Mouse (Mus musculus): ENCODE data around the gene Plekhj1.

DNA sequence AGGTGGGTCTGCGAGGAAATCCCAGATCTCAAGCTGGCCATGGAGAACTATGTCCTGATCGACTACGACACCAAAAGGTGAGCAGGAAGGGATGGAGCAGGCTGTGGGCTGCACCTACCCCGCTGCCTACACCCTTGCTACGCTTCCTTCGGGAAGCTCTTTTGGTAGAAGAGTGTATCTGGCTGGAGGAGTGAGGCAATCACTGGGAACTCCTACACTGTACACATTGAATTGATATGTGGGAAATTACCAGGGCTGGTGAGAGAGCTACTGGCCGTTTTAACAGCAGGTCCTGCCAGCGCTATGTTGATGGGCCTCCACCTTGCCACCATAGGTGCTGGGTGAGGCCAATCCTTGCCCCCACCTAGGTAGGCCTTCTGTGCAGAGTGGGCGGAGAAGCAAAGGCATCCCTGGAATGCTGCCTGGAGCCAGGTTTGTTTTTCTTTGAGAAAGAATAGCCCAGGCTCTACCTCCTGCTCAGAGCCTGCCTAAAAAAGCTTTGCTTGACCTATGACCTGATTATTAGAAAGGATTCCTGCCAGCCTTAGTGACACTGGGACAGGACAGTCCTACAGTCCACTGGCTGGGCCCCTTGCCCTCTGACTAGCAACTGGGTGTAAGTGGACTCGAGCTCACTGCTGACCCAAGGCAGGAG is 32.1 kb downstream of the Plekhj1 start:
- TF ChIP-seq GATA1 (IDR thresholded peaks at IDR 0.05; ENCODE audit: low read length) (no peak), TAL1 (IDR thresholded peaks at IDR 0.05; ENCODE audit: low read length) (no peak)

All from erythroblast, embryonic 14.5 days (primary cell).